Mouse (Mus musculus) cerebellum, adult 8-10 months (tissue): ENCODE data around the gene Pgm2l1.
"Not testable (repeated sequence)": the region's sequence is repeated elsewhere in the genome, so short reads cannot be mapped to it uniquely, and the experiment has no call there.

ENCODE experiments used
- DNase-seq: peaks from one replicate; pipeline ENCODE4 v3.0.0; 2022

Gene Pgm2l1

DNA sequence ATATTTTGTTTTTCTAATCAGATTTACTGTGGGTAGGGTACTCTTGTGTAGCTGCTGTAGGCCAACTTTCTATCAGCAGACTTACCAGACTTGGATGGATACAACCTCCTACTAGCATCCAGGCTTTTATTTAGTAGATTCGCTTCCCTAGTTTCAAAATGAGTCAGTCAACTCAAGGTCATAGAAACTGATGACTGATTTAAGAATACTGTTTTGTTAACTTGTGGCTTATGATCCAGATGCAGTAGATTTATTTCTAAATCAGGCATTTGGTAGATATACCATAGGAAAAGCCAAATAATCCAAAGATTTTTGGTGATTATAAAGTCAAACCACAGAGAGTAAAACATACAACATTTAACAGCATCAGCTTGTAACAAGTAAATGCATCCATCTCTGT, 3.5 kb downstream of the Pgm2l1 start:
- DNase-seq, result no peak

DNA sequence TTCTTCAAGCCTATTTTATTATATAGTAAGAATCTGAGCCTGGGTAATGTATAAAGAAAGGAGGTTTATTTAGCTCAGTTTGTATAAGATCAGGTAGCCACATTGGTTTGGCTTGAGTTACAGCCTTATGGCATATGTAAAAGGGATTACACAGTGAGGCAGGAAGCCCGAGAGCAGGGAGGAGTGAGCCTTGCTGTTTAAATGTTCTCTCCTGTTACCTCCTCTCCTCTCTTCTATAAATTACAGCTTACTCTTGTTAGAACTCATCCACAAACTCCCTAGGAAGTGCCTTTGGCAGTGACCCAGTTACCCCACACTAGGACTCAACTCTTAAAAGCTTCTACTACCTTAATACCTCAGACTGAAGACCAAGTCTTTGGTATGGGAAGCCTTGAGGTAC, 4.5 kb downstream of the Pgm2l1 start:
- DNase-seq, result no peak

DNA sequence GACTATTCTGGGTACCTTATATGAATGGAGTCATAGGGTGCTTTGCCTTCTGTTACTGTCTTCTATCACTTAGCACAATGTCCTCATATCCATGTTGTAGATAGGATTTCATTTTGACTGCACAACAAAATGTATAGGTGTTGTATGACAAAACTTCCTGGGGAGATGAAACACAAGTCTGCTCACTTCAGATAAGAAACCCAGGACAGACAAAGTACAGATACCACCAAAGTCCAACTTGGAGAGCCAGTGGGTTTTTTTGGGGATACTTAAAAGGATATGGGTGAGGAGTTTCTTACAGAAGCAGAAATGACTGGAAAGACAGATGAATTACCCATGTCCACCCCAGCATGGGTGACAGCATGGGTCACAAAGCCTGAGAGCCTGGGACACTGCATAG, 6.5 kb downstream of the Pgm2l1 start:
- no peak for DNase-seq

DNA sequence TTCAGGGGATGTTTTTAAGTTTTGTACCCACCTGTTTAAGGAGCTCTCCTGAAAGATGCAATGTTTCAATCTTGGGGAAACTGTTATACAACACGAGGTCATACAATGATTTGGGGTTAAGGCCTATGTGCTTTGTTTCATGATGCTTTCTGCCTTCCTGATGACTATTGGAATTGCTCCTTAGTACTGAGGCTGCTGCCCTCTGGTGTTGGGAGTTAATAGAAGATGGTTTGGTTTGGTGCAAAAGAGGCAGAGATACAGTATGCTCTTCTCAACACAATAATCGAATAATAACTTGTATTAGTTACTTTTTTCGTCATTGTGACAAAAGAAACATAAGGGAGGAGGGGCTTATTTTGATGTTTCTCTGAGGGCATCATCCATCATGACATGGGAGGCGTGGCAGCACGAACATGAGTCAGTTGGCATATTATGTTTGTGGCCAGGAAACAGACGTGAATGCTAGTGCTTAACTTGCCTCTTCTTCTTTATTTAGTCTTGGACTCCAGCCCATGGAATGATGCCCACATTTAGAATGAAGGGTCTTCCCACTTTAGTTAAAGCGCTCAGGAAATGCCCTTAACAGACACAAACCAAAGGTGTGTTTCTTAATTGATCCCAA, 7.2 kb downstream of the Pgm2l1 start:
- peak; percentile 51 for DNase-seq

DNA sequence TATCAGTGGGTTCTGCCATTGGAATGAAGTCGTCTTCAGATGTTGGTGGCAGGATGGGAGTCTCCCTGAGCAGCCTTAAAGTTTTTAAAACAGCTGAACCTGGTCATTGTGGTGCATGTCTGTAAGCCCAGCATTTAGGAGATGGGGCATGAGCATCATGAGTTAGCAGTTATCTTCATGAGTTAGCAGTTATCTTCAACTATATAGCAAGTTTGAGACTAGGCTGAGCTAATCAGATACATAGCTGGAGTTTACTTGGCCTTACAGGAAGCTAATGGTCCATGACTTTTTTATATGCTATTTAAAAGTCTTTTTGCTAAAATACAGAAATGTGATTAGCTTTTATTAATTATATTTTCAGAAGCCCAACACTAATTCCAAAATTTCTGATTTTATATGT, 11.1 kb downstream of the Pgm2l1 start:
- DNase-seq, result no peak

DNA sequence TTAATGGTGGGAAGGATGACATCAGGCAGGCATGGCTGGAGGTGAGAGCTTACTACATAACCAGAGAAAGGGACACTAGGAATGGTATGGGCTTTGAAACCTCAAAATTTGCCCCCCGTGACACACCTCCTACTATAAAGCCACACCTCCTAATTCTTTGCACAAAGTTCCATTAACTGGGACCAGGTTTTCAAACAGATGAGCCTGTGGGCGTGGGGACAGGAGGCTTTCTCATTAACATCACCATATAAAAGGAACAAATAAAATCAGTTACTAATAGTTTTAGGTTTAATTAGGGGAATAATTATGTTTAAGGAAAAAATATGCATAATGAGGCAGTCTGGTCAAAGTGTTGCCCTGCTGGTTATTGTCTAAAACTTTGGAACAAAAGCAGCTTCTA, 13.4 kb downstream of the Pgm2l1 start:
- no peak for DNase-seq

DNA sequence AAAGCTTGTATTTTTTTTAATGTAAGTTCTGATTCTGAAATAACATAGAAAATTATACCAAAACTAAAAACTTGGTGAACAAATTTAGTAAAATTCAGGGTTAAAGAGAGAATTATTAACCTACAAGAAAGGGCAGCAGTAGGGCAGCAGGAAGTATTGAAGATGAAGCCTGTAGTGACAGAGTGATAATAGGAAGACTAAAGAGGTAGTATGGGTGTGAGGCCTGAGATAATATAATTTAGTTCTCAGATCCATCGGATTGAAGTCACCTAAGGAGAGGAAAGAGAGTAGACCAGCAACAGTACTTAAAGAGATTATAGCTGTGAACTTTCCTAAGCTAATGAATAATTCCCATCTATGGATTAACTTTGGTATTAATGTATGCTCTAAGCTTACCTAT, 15.8 kb downstream of the Pgm2l1 start:
- DNase-seq, result no peak

DNA sequence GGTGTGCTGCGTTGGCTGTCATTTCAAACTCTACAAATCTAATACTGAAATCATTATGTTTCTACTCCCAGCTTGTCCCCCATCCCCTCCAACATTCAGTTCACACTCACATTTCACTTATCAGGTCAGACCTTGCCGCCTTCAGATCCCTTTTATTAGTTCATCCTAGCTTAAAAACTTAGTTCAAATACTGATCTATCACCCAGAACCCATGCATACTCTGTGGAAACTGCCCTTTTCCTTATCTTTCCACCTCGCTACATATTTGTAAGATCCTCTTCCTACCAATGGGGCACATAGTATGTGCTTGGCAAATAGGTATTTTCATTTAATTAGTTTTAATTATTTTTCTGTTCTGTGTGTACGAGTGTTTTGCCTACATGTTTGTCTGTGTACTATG, 17.0 kb downstream of the Pgm2l1 start:
- no peak for DNase-seq

DNA sequence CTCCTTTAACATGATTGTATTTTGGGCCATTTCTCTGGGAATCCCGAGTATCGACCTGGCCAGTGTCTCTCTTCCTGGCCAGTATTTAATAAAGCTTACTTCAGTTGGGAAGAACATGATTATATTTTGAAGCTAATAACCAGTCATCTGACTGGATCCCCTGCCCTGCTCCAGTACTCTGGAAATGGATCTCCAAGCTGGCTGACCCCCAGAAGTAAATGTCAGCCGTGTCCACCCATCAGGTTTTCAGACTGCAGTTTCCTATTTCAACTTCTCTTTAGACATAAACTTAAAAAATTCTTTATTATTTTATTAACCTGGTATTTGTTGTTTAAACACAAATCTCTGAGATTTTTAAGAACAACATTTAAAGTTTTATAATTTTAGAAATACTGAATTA, 18.0 kb downstream of the Pgm2l1 start:
- DNase-seq, result no peak

DNA sequence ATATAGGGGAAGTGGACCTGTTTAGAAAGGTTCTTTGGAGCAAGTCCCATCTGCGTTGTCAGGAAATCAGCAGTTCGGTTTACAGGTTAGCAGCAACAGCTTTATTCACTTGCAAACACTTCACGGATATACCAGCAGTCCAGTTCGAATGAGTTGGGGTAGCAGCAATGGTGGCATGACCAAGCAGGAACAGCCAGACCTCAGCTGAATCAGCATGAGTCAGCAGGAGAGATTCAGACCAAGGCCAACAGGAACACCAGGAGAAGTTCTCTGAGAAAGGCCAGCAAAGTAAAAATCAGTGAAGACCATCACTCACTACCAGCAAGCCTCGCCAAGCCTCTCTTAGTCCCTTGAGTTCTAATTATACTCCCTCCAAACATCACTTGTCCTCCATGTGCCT, 23.5 kb downstream of the Pgm2l1 start:
- no peak for DNase-seq

DNA sequence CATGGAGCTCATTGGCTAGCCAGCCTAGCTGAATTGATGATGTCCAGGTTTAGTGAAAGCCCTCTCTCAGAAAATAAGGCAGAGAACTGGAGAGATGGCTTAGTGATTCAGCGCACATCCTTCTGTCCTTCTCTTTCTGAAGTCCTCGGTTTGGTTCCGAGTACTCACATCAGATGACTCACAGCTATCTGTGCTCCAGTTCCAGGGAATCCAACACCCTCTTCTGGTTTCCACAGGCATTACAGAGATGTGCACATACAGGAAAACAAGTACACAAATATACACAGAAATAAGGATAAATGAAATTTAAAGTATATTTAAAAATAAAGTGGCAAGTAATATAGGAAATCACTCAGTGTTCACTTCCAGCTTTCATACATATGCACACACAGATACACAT, 35.2 kb downstream of the Pgm2l1 start:
- DNase-seq, result no peak

DNA sequence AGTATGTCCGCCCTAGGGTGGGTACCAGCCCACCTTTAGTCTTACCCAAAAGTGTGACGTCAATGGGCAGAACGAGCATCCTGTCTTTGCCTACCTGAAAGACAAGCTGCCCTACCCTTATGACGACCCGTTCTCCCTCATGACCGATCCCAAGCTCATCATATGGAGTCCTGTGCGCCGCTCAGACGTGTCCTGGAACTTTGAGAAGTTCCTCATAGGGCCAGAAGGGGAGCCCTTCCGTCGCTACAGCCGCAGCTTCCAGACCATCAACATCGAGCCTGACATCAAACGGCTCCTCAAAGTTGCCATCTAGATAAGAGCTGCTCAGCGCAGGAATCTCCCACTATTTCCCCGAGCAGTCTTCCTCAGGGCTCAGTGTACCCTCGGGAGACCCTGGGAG, 37.7 kb downstream of the Pgm2l1 start:
- DNase-seq, result not testable (repeated sequence)

DNA sequence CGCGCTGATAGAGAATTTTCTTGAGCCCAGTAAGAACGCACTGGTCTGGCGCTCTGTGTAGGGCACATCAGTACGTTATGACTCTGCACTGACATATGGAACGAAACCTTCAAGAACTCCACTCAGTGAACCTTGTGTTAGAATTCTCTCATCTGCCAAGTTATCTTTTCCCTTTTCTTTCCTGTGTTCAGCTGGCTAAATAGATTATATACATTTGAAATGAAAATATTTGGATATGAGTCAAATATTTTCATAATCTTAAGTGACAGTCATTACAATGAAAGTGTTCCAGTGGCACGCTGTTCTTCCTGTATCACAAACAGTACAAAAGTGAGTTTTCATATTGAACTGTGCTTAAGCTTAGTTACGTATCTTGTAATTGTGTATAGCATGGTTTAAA, 45.2 kb downstream of the Pgm2l1 start:
- DNase-seq, result no peak

DNA sequence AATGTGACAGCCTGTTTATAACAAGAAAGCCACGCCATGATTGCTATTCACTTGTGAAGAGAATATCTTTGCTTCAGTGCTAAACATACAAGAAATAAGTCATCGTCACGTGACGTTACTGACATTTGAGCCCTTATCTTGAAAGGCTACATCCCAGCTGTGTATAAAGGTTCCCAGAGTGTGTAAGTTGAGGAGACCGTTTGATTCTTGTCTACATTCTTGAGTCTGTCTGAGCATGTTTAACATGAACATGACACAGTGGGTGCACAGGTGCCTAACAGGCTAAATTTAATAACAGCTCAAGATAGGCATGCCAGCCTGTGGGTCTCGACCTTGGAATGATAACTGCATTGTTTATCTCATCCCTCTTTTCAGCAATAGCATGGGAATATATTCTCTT, 47.3 kb downstream of the Pgm2l1 start:
- no peak for DNase-seq

DNA sequence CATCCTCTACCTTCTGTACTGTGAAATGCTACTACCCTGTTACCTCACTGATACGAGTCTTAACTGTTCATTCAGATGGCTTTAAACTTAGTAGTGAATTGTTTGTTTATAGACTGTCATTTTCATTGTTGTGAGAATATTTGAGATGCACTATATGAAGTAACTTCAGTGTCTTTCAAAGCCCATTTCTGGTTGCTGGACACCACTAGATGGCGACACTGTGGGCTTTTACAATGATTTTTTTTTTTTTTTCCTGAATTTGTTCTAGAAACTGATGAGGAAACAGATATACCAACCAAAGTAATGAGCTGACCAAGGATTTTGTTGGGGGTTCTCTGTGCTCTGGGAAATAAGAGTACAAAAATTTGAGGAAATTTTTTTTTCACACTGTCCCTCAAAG, 49.2 kb downstream of the Pgm2l1 start:
- no peak for DNase-seq

DNA sequence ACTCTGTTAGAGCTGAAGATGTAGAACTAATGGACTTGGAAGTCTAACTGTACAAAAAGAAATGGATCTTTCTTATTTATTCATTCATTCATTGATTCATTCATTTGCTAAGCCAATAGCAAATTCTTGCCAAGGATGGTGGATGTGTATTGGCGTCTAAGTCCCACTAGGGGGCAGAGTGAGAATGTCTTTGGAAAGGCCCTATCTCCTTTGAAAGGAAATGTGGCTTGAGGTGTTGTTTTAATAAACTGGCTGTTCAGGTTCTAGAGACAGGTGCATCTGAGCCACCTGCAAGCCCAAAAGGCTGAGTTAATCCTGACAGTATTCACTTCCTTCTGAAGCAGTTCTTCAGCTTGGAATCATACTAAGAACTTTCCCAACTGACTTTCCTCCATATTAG, 52.6 kb downstream of the Pgm2l1 start:
- peak; percentile 8 for DNase-seq

DNA sequence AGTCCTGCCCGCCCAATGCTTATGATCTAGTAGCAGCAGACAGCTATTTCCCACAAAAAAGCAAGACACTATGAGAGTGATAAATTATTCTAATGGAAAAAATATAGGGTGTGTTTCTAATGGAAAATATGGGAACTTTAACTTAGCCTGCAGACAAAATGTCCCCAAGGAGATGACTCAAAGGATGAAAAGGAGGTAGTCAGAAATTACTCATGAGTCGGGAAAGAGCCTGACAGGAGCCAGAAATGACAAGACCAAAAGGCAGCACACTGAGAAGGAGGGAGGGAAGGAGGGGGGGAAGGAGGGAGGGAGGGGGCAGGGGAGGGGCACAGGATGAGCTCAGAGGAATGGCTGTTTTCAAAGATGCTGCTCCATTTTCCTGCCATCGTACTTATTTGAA, 54.4 kb downstream of the Pgm2l1 start:
- no peak for DNase-seq

DNA sequence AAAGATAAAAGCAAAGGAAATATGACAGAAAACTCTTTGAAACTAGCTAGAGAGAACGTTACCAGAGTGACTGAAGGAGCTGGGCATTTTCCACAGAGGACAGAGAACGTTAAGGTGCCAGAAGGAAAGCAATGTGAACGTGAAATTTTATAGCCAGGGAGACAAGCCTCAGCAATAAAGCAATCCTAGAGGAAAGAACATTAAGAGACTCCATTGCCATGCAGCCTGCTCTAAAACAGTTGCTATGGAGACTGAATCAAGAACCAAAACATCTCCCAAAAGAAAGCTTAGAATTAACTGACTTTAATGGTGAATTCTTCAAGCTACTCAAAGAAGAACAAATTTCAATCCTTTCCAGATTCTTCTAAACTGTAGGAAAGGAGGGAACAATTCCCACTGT, 56.1 kb downstream of the Pgm2l1 start:
- DNase-seq, result no peak

DNA sequence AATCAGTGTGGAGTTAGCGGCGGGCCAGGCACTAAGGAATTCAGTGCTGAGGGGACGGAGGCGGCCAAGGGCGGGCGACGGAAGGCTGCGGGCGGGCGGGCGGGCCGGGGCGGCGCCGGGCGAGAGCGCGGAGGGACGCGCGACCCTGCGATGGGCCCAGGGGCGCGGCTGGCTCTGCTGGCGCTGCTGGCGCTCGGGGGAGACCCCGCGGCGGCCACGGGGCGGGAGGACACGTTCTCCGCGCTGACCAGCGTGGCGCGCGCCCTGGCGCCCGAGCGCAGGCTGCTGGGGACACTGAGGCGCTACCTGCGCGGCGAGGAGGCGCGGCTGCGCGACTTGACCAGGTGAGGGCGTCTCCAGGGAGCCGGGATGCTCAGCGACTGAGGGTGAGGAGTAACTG, 58.2 kb downstream of the Pgm2l1 start, which contains the start of gene P4ha3:
P4ha3 (plus strand) TSS at position 138 of the 400 bp plus-strand sequence.
- no peak for DNase-seq

DNA sequence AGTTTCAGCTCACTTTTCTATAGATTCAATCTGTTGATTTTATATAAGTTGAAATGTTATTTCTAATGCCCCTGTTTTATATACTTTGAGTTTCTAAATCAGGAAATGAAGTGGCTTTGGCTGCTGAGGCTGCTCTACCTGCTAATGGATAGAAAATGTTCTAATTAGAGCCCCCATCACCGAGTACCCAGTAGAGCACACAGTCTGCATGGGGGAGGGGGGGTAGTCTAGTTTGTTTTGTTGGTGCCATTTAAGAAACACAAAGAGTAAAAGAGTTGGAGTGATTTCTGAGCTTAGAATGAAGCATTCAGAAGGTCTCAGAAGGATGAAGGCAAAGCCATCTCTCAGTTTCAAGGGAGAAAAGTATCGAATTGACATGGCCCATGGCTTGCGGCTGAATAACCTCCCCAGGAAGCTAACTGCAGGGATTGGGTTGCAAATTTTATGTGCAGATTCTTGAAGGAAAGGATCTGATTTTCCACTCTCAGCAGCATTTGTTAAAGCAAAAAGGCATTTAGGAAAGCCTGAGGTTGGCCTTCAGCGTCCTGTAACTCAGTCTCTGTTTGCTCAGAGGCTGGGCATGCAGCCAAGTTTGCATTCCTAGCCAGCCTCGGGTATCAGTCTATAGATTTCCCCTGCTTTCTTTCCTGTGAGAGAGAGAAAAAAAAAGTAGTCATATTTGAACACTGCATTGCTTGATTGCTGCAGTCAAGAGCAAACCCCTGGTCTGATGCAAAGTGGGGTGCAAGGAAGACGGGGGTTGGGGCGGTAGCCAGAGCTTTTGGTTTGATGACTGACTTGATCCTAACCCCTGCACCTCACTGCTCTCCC, 60.8 kb downstream of the Pgm2l1 start:
- no peak for DNase-seq

DNA sequence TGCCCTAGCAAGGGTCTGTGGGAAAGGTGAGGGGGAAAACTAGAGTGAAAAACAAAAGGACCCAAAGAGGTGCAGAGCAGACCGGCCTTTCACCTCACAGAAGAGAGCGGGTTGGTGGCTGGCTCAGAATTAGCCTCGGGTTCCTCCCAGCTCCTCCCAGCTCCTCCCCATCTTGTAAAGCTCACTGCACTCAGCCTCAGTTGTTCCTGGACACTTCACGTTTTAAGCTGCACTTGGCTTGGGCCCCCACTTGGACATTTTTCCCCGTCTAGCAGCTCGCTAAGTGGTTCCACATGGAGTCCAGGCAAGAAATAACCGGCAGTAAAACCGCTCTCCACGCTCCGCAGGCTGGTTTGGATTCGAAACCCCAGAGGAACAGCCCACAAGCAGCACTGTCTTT, 61.4 kb downstream of the Pgm2l1 start:
- DNase-seq, result no peak

DNA sequence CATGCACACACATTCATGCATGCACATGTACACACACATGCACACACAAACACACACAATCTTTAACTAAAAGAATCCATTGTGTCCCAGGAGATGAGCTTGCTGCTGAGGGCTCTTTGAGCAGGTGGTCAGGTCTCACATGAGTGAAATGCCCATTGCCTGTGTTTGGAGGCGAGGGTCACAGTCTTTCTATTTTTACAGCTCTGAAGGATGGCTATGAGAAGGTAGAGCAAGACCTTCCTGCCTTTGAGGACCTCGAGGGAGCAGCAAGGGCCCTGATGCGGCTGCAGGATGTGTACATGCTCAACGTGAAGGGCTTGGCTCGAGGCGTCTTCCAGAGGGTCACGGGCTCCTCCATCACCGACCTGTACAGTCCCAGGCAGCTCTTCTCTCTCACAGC, 66.4 kb downstream of the Pgm2l1 start:
- DNase-seq, result no peak

DNA sequence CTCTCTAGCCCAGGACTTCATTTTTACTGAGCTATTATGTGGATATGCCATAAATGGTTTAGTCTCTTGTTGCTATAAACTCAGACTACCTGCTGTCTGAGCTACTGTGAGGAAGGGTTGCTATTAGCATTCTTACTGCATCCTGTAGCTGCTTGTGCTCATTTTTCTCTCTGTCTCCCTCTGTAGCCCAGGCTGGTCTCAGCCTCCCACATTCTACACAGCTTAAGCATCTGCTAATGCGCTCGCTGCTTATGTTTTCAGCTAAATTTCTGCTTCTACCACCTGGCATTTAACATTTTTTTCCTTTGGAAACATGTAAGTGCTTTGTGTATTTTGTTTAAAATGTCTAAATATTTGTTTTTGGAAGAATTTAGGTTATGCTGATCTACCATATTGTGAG, 68.6 kb downstream of the Pgm2l1 start:
- no peak for DNase-seq

DNA sequence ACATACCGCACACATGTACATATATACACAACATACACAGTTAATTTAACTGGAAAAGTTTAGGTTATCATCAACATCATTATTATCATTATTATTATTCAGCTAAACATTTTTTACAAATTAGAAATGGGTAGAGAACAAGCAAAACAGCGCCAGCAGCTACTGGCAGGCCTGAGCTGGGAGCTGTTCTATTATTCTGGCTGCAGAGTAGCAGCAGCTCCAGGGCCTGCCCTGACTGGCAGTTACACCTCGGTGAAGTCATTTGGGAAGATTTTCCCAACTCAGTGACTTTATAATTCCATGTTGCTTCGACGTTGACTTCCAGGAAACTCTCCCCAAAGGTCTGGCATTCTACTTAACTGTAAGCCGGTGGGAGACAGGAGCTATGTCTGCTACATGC, 69.5 kb downstream of the Pgm2l1 start:
- DNase-seq, result no peak
